Mouse (Mus musculus) limb, embryonic 11.5 days (tissue): Measurements from ENCODE around the gene Swt1. TPM values are rescaled to one million over a fixed set of nuclear protein-coding genes. Genes with fewer than 3 reads are reported as not detected.

Experiments
- ATAC-seq: fragments of 200-750 bp; cut with Nextera tagmentation; 2 replicates; pipeline ENCODE4 v1.8.0; 2017; ENCODE audit warnings: low read depth; ENCODE audit not compliant: insufficient number of reproducible peaks, low FRiP score, low TSS enrichment
- DNase-seq: peaks from one replicate; pipeline ENCODE4 v3.0.0-alpha.2; 2015; ENCODE audit warnings: low spot score
- H3K27ac ChIP-seq: fragments of 300-500 bp; sonication (generic); replicated peaks from 2 replicates; pipeline ENCODE4 v1.5.1; 2014; ENCODE audit warnings: low read depth, mild to moderate bottlenecking, low read length
- H3K27me3 ChIP-seq: fragments of 300-500 bp; sonication (generic); 2 replicates; pipeline ENCODE4 v1.6.1; 2014; ENCODE audit warnings: mild to moderate bottlenecking, low read length, mixed read lengths; ENCODE audit not compliant: control insufficient read depth, insufficient read depth
- H3K36me3 ChIP-seq: fragments of 300-500 bp; sonication (generic); 2 replicates; pipeline ENCODE4 v1.6.1; 2014; ENCODE audit warnings: mild to moderate bottlenecking, low read length, moderate library complexity, mixed read lengths; ENCODE audit not compliant: control insufficient read depth, insufficient read depth
- H3K4me1 ChIP-seq: fragments of 300-500 bp; sonication (generic); 2 replicates; pipeline ENCODE4 v1.6.1; 2014; ENCODE audit warnings: low read length, mixed read lengths; ENCODE audit not compliant: control insufficient read depth, insufficient read depth
- H3K4me2 ChIP-seq: fragments of 300-500 bp; sonication (generic); 2 replicates; pipeline ENCODE4 v1.6.1; 2014; ENCODE audit warnings: low read depth, mild to moderate bottlenecking, moderate library complexity; ENCODE audit not compliant: severe bottlenecking
- H3K4me3 ChIP-seq: fragments of 300-500 bp; sonication (generic); 2 replicates; pipeline ENCODE4 v1.5.1; 2014; ENCODE audit warnings: low read depth, low read length
- H3K9ac ChIP-seq: fragments of 300-500 bp; sonication (generic); 2 replicates; pipeline ENCODE4 v1.6.1; 2014; ENCODE audit warnings: mild to moderate bottlenecking, low read length
- H3K9me3 ChIP-seq: fragments of 300-500 bp; sonication (generic); 2 replicates; pipeline ENCODE4 v1.6.1; 2016; ENCODE audit warnings: low read length; ENCODE audit not compliant: control insufficient read depth
- WGBS: fragments of 180-500 bp; shearing (Covaris S2); extraction: QIAGEN DNeasy Blood & Tissue Kit; methylation state at CpG from one replicate; pipeline ENCODE4 v1.1.7; 2014; 5-methylcytosine and 5-hydroxymethylcytosine counted together
- polyA plus RNA-seq: library from polyadenylated mRNA; unstranded; fragments of >200 nt; fragmentation: Nextera tagmentation; extraction: Ambion mirVana; gene quantifications from 2 replicates; pipeline ENCODE4 v1.2.1, GENCODE M21; 2014

Gene Swt1
- polyA plus RNA-seq, 1 experiment from 2014 or later = 18.9 TPM

GRCm38 (mm10) chr1:151342968-151343367 lies 85.3 kb downstream of the Swt1 start:
- DNase-seq (no peak), ATAC-seq (no peak)
- no peak overlapping the region for H3K4me2 ChIP-seq
- H3K27ac ChIP-seq = no peak overlapping the region
- WGBS = 35% methylated on average over 6 of the region's 6 CpGs
- H3K36me3 ChIP-seq = no peaks in the 10 kb centered on the region
- H3K9me3 ChIP-seq = no peaks in the 10 kb centered on the region
- no peak overlapping the region for H3K9ac ChIP-seq
- no peak overlapping the region for H3K4me3 ChIP-seq
- no peaks in the 10 kb centered on the region for H3K27me3 ChIP-seq
- peaks cover 15% of the 10 kb centered on the region for H3K4me1 ChIP-seq

GRCm38 (mm10) chr1:151342311-151342710 lies 85.9 kb downstream of the Swt1 start:
- Histone ChIP-seq H3K36me3 (no peaks in the 10 kb centered on the region), H3K27me3 (no peaks in the 10 kb centered on the region), H3K9ac (no peak overlapping the region), H3K9me3 (no peaks in the 10 kb centered on the region), H3K27ac (no peak overlapping the region), H3K4me3 (no peak overlapping the region), H3K4me1 (peaks cover 15% of the 10 kb centered on the region), H3K4me2 (no peak overlapping the region)
- 56% methylated on average over 3 of the region's 3 CpGs for WGBS
- no peak for ATAC-seq
- no peak for DNase-seq

GRCm38 (mm10) chr1:151341321-151342044 lies 86.8 kb downstream of the Swt1 start:
- H3K4me3 ChIP-seq = no peak overlapping the region
- no peaks in the 10 kb centered on the region for H3K9me3 ChIP-seq
- no peak overlapping the region for H3K4me2 ChIP-seq
- no peaks in the 10 kb centered on the region for H3K36me3 ChIP-seq
- DNase-seq (no peak), ATAC-seq (no peak)
- no peak overlapping the region for H3K9ac ChIP-seq
- no peak overlapping the region for H3K27ac ChIP-seq
- 64% methylated on average over 8 of the region's 8 CpGs for WGBS
- peaks cover 8% of the 10 kb centered on the region for H3K4me1 ChIP-seq
- no peaks in the 10 kb centered on the region for H3K27me3 ChIP-seq

GRCm38 (mm10) chr1:151338941-151339340 lies 89.3 kb downstream of the Swt1 start:
- H3K27me3 ChIP-seq = no peaks in the 10 kb centered on the region
- WGBS = 74% methylated on average over 2 of the region's 2 CpGs
- peaks cover 6% of the 10 kb centered on the region; the same call in 1 of the 2 replicates for H3K4me1 ChIP-seq

GRCm38 (mm10) chr1:151338234-151338633 lies 90.0 kb downstream of the Swt1 start:
- Histone ChIP-seq H3K4me3 (no peak overlapping the region), H3K27me3 (no peaks in the 10 kb centered on the region), H3K4me1 (peaks cover 3% of the 10 kb centered on the region; the same call in 1 of the 2 replicates), H3K27ac (no peak overlapping the region), H3K36me3 (no peaks in the 10 kb centered on the region), H3K9ac (no peak overlapping the region), H3K9me3 (no peaks in the 10 kb centered on the region), H3K4me2 (no peak overlapping the region)
- ATAC-seq (no peak), DNase-seq (no peak)

More at GRCm38 (mm10) chr1:151338941-151339340, 89.3 kb downstream of the Swt1 start:
- Histone ChIP-seq H3K4me2 (no peak overlapping the region), H3K4me3 (no peak overlapping the region), H3K27ac (no peak overlapping the region), H3K9me3 (no peaks in the 10 kb centered on the region), H3K9ac (no peak overlapping the region), H3K36me3 (no peaks in the 10 kb centered on the region)
- DNase-seq = no peak
- no peak for ATAC-seq

GRCm38 (mm10) chr1:151332819-151333218 lies 95.4 kb downstream of the Swt1 start:
- no peak for ATAC-seq
- Histone ChIP-seq H3K27me3 (no peaks in the 10 kb centered on the region), H3K4me3 (no peak overlapping the region), H3K36me3 (no peaks in the 10 kb centered on the region), H3K4me2 (no peak overlapping the region), H3K9ac (no peak overlapping the region), H3K27ac (no peak overlapping the region), H3K4me1 (no peaks in the 10 kb centered on the region), H3K9me3 (no peaks in the 10 kb centered on the region)
- DNase-seq = no peak
- WGBS = 92% methylated on average over 3 of the region's 3 CpGs

- H3K4me3 ChIP-seq = no peak overlapping the region
- no peak overlapping the region for H3K27ac ChIP-seq
- no peaks in the 10 kb centered on the region for H3K4me1 ChIP-seq
- no peak for ATAC-seq
- H3K36me3 ChIP-seq = no peaks in the 10 kb centered on the region
- no peak overlapping the region for H3K9ac ChIP-seq
- no peak for DNase-seq
- no peaks in the 10 kb centered on the region for H3K9me3 ChIP-seq
- WGBS = 76% methylated on average over 7 of the region's 7 CpGs
- H3K4me2 ChIP-seq = no peak overlapping the region
- H3K27me3 ChIP-seq = no peaks in the 10 kb centered on the region
Observed at GRCm38 (mm10) chr1:151329601-151330000, 98.7 kb downstream of the Swt1 start.

- no peak overlapping the region for H3K27ac ChIP-seq
- 88% methylated on average over 14 of the region's 14 CpGs for whole genome bisulfite sequencing
- ATAC-seq (no peak), DNase-seq (no peak)
- no peaks in the 10 kb centered on the region for H3K36me3 ChIP-seq
- H3K27me3 ChIP-seq = no peaks in the 10 kb centered on the region
- no peak overlapping the region for H3K4me3 ChIP-seq
- no peak overlapping the region for H3K4me2 ChIP-seq
- H3K9me3 ChIP-seq = no peaks in the 10 kb centered on the region
- no peak overlapping the region for H3K9ac ChIP-seq
- H3K4me1 ChIP-seq = no peaks in the 10 kb centered on the region
Observed at GRCm38 (mm10) chr1:151328341-151329097, 99.7 kb downstream of the Swt1 start.
